Mouse (Mus musculus) lung, embryonic 16.5 days (tissue): ENCODE data around the gene Slc9a5. TPM values are rescaled to one million over a fixed set of nuclear protein-coding genes. Genes with fewer than 3 reads are reported as not detected.

ENCODE experiments used
- ATAC-seq: fragments of 200-750 bp; cut with Nextera tagmentation; 2 replicates; pipeline ENCODE4 v1.8.0; 2017; ENCODE audit warnings: low read depth, mild to moderate bottlenecking, moderate library complexity
- H3K27ac ChIP-seq: fragments of 300-500 bp; sonication (generic); 2 replicates; pipeline ENCODE4 v1.5.1; 2014; ENCODE audit warnings: mild to moderate bottlenecking, control low read depth, low read length
- H3K27me3 ChIP-seq: fragments of 300-500 bp; sonication (generic); 2 replicates; pipeline ENCODE4 v1.6.1; 2014; ENCODE audit warnings: low read depth, low read length, mixed read lengths; ENCODE audit not compliant: control insufficient read depth, insufficient read depth
- H3K36me3 ChIP-seq: fragments of 300-500 bp; sonication (generic); 2 replicates; pipeline ENCODE4 v1.6.1; 2014; ENCODE audit warnings: low read length; ENCODE audit not compliant: control insufficient read depth, insufficient read depth
- H3K4me1 ChIP-seq: fragments of 300-500 bp; sonication (generic); replicated peaks from 2 replicates; pipeline ENCODE4 v1.6.1; 2014; ENCODE audit warnings: low read length, mixed read lengths; ENCODE audit not compliant: control insufficient read depth, insufficient read depth
- H3K4me2 ChIP-seq: fragments of 300-500 bp; sonication (generic); 2 replicates; pipeline ENCODE4 v1.6.1; 2014; ENCODE audit warnings: low read depth, low read length, control low read depth
- H3K4me3 ChIP-seq: fragments of 300-500 bp; sonication (generic); 2 replicates; pipeline ENCODE4 v1.5.1; 2014; ENCODE audit warnings: mild to moderate bottlenecking, low read length, control low read depth
- H3K9ac ChIP-seq: fragments of 300-500 bp; sonication (generic); 2 replicates; pipeline ENCODE4 v1.6.1; 2014; ENCODE audit warnings: low read length, control low read depth
- H3K9me3 ChIP-seq: fragments of 300-500 bp; sonication (generic); 2 replicates; pipeline ENCODE4 v1.6.1; 2016; ENCODE audit warnings: low read length; ENCODE audit not compliant: control insufficient read depth
- WGBS: fragments of 180-500 bp; shearing (Covaris S2); extraction: QIAGEN DNeasy Blood & Tissue Kit; methylation state at CpG from one replicate; pipeline ENCODE4 v1.1.7; 2014; 5-methylcytosine and 5-hydroxymethylcytosine counted together
- polyA plus RNA-seq: library from polyadenylated mRNA; unstranded; fragments of >200 nt; fragmentation: Nextera tagmentation; extraction: Ambion mirVana; gene quantifications from 2 replicates; pipeline ENCODE4 v1.2.1, GENCODE M21; 2015

The Slc9a5 gene
- polyA plus RNA-seq, 1 experiment from 2014 or later: 6.3 TPM

- WGBS: 86% methylated on average over 10 of the region's 10 CpGs
- H3K4me3 ChIP-seq: no peak overlapping the region
- H3K27me3 ChIP-seq: no peaks in the 10 kb centered on the region
- no peak overlapping the region for H3K9ac ChIP-seq
- H3K9me3 ChIP-seq: no peaks in the 10 kb centered on the region
- peaks cover 29% of the 10 kb centered on the region for H3K36me3 ChIP-seq
- no peak overlapping the region for H3K27ac ChIP-seq
- no peak overlapping the region for H3K4me2 ChIP-seq
- H3K4me1 ChIP-seq: peaks cover 23% of the 10 kb centered on the region
- ATAC-seq: no peak
Measured at GRCm38 (mm10) chr8:105308428-105308827, 40.2 kb upstream of the Slc9a5 start.

- ATAC-seq: no peak
- no peaks in the 10 kb centered on the region for H3K9me3 ChIP-seq
- H3K4me1 ChIP-seq: peaks cover 18% of the 10 kb centered on the region
- no peak overlapping the region for H3K9ac ChIP-seq
- peaks cover 29% of the 10 kb centered on the region for H3K36me3 ChIP-seq
- no peak overlapping the region for H3K4me3 ChIP-seq
- no peak overlapping the region for H3K27ac ChIP-seq
- no peak overlapping the region for H3K4me2 ChIP-seq
- 77% methylated on average over 15 of the region's 15 CpGs for WGBS
- no peaks in the 10 kb centered on the region for H3K27me3 ChIP-seq
Measured at GRCm38 (mm10) chr8:105309142-105309847, 39.3 kb upstream of the Slc9a5 start.

GRCm38 (mm10) chr8:105310118-105310517, 38.5 kb upstream of the Slc9a5 start:
- Histone ChIP-seq H3K4me3 (no peak overlapping the region), H3K4me1 (peaks cover 10% of the 10 kb centered on the region), H3K9ac (no peak overlapping the region), H3K4me2 (no peak overlapping the region), H3K27ac (no peak overlapping the region), H3K36me3 (peaks cover 29% of the 10 kb centered on the region), H3K9me3 (no peaks in the 10 kb centered on the region), H3K27me3 (no peaks in the 10 kb centered on the region)
- 82% methylated on average over 8 of the region's 8 CpGs for WGBS
- ATAC-seq: no peak

DNA sequence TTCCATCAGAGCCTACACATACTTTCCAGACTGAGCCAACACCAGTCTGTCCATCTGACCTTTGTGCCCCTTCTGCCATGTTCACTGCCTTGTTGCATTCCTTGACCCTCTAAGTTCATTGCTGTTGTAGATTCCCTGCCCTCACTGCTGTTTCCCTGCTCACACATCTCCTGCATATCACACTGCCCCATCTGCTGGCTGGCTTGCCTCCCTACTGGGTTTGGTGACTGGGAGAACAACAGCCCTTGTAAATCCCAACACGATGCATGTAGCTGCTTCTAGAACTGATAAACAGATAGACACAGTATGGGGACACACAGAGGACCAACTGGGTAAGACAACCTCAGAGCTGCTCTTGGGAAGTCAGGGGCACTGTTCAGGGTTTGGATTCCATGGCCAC, 36.9 kb upstream of the Slc9a5 start:
- ATAC-seq: no peak
- 83% methylated on average over 1 of the region's 1 CpGs for WGBS
- H3K4me2 ChIP-seq: no peak overlapping the region
- no peak overlapping the region for H3K4me3 ChIP-seq
- no peaks in the 10 kb centered on the region for H3K27me3 ChIP-seq
- no peak overlapping the region for H3K27ac ChIP-seq
- no peaks in the 10 kb centered on the region for H3K9me3 ChIP-seq
- H3K9ac ChIP-seq: no peak overlapping the region
- H3K4me1 ChIP-seq: no peaks in the 10 kb centered on the region
- peaks cover 31% of the 10 kb centered on the region for H3K36me3 ChIP-seq

- Histone ChIP-seq H3K36me3 (peaks cover 23% of the 10 kb centered on the region; the same call in 1 of the 2 replicates), H3K27me3 (no peaks in the 10 kb centered on the region), H3K27ac (no peak overlapping the region), H3K9ac (no peak overlapping the region), H3K9me3 (no peaks in the 10 kb centered on the region), H3K4me2 (no peak overlapping the region), H3K4me3 (no peak overlapping the region), H3K4me1 (peaks cover 4% of the 10 kb centered on the region; the same call in 1 of the 2 replicates)
- ATAC-seq: no peak
- 86% methylated on average over 8 of the region's 8 CpGs for WGBS
Measured at GRCm38 (mm10) chr8:105312891-105313481, 35.7 kb upstream of the Slc9a5 start.

- H3K36me3 ChIP-seq: peaks cover 24% of the 10 kb centered on the region; the same call in 1 of the 2 replicates
- H3K4me3 ChIP-seq: no peak overlapping the region
- H3K9me3 ChIP-seq: no peaks in the 10 kb centered on the region
- 64% methylated on average over 9 of the region's 9 CpGs for WGBS
- H3K4me1 ChIP-seq: peaks cover 11% of the 10 kb centered on the region; the same call in 1 of the 2 replicates
- no peaks in the 10 kb centered on the region for H3K27me3 ChIP-seq
- ATAC-seq: no peak
- no peak overlapping the region for H3K27ac ChIP-seq
- no peak overlapping the region for H3K4me2 ChIP-seq
- H3K9ac ChIP-seq: no peak overlapping the region
Measured at GRCm38 (mm10) chr8:105313622-105314402, 34.8 kb upstream of the Slc9a5 start.

DNA sequence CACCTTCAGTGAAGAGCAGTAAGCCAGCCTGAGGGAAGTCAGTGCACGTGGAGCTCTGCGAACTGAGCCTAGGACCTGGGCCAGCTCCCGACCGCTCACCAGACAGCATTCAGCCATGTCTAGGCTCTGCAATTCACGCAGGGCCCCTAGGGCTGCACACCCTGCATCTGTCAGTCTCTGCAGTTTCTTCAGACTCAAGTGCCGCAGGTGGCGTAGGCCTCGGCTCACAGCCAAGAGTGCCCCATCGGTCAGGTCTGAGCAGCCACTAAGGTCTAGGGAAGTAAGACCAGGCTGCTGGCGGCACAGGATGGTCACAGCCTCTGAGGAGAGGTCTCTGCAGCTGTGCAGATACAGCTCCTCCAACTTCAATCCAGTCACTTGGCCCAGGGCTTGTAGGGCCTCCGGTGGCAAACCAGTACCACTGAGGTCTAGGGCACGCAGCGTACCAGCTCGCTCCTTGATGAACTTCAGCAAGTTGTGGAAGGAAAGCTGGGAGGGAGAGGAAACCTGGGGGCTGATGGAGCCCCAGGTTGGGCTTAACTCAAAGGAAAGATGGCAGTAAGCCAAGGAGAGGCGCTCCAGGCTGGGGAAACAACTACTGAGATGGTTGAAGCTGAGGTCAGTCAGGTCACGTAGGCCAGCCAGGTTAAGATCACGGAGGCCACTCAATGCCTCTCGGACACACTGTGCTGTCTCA, 33.4 kb upstream of the Slc9a5 start:
- Histone ChIP-seq H3K27ac (no peak overlapping the region), H3K36me3 (peaks cover 22% of the 10 kb centered on the region; the same call in 1 of the 2 replicates), H3K27me3 (no peaks in the 10 kb centered on the region), H3K4me2 (no peak overlapping the region), H3K4me3 (no peak overlapping the region), H3K9ac (no peak overlapping the region), H3K4me1 (peaks cover 16% of the 10 kb centered on the region), H3K9me3 (no peaks in the 10 kb centered on the region)
- WGBS: 82% methylated on average over 18 of the region's 18 CpGs
- no peak for ATAC-seq

GRCm38 (mm10) chr8:105317941-105318340, 30.7 kb upstream of the Slc9a5 start:
- Histone ChIP-seq H3K27ac (peak overlapping the region; percentile 84), H3K9me3 (no peaks in the 10 kb centered on the region), H3K4me1 (peaks cover 16% of the 10 kb centered on the region), H3K36me3 (peaks cover 5% of the 10 kb centered on the region; the same call in 1 of the 2 replicates), H3K4me3 (no peak overlapping the region), H3K27me3 (no peaks in the 10 kb centered on the region), H3K9ac (no peak overlapping the region), H3K4me2 (no peak overlapping the region)
- peak; percentile 74 for ATAC-seq
- WGBS: 62% methylated on average over 4 of the region's 4 CpGs
